Mouse (Mus musculus) urinary bladder, postnatal 25 days (tissue): ENCODE measurements around the gene Acsf2.
A peak's percentile ranks its signal among the peaks of the same experiment; 100 is the strongest.

Source experiments
- DNase-seq: peaks from one replicate; pipeline ENCODE4 v3.0.0; 2022; ENCODE audit warnings: low spot score

Gene Acsf2

GRCm38 (mm10) chr11:94548041-94548784, 53.5 kb downstream of the Acsf2 start:
- DNase-seq, result peak; percentile 38

GRCm38 (mm10) chr11:94547271-94547670, 54.4 kb downstream of the Acsf2 start:
- no peak for DNase-seq

GRCm38 (mm10) chr11:94546381-94546780, 55.3 kb downstream of the Acsf2 start:
- no peak for DNase-seq

GRCm38 (mm10) chr11:94544422-94544821, 57.2 kb downstream of the Acsf2 start:
- no peak for DNase-seq

- DNase-seq, result peak; percentile 97
These were observed 57.7 kb downstream of the Acsf2 start for GRCm38 (mm10) chr11:94543932-94544331.

GRCm38 (mm10) chr11:94543344-94543743, 58.3 kb downstream of the Acsf2 start:
- no peak for DNase-seq

- DNase-seq, result no peak
These were observed 59.3 kb downstream of the Acsf2 start for GRCm38 (mm10) chr11:94542400-94542799.

- no peak for DNase-seq
These were observed 61.9 kb downstream of the Acsf2 start for GRCm38 (mm10) chr11:94539761-94540160.

GRCm38 (mm10) chr11:94538733-94539292, 62.9 kb downstream of the Acsf2 start:
- peak; percentile 43 for DNase-seq

GRCm38 (mm10) chr11:94533171-94533570, 68.5 kb downstream of the Acsf2 start:
- no peak for DNase-seq

GRCm38 (mm10) chr11:94528879-94529278, 72.8 kb downstream of the Acsf2 start:
- no peak for DNase-seq

GRCm38 (mm10) chr11:94526171-94526879, 75.3 kb downstream of the Acsf2 start:
- no peak for DNase-seq

- peak; percentile 40 for DNase-seq
These were observed 80.3 kb downstream of the Acsf2 start, which contains the start of gene Mycbpap for GRCm38 (mm10) chr11:94521219-94521843. Mycbpap (minus strand) TSS chr11:94521742.

GRCm38 (mm10) chr11:94513452-94513851, 88.2 kb downstream of the Acsf2 start:
- no peak for DNase-seq

- DNase-seq, result no peak
These were observed 92.7 kb downstream of the Acsf2 start for GRCm38 (mm10) chr11:94508976-94509375.
